Mouse (Mus musculus) midbrain, embryonic 12.5 days (tissue): ENCODE results near the gene M1ap. TPM values are rescaled to one million over a fixed set of nuclear protein-coding genes. Genes with fewer than 3 reads are reported as not detected.

ENCODE experiments used
- ATAC-seq: fragments of 200-750 bp; cut with Nextera tagmentation; 2 replicates; pipeline ENCODE4 v1.8.0; 2017; ENCODE audit warnings: low read depth, moderate TSS enrichment, moderate library complexity; ENCODE audit not compliant: low FRiP score
- H3K27ac ChIP-seq: fragments of 300-500 bp; sonication (generic); replicated peaks from 2 replicates; pipeline ENCODE4 v1.5.1; 2016; ENCODE audit warnings: mild to moderate bottlenecking
- H3K27me3 ChIP-seq: fragments of 300-500 bp; sonication (generic); 2 replicates; pipeline ENCODE4 v1.6.1; 2016; ENCODE audit warnings: mild to moderate bottlenecking
- H3K36me3 ChIP-seq: fragments of 300-500 bp; sonication (generic); 2 replicates; pipeline ENCODE4 v1.6.1; 2016
- H3K4me1 ChIP-seq: fragments of 300-500 bp; sonication (generic); 2 replicates; pipeline ENCODE4 v1.6.1; 2016
- H3K4me2 ChIP-seq: fragments of 300-500 bp; sonication (generic); replicated peaks from 2 replicates; pipeline ENCODE4 v1.6.1; 2016; ENCODE audit warnings: mild to moderate bottlenecking, moderate library complexity
- H3K4me3 ChIP-seq: fragments of 300-500 bp; sonication (generic); 2 replicates; pipeline ENCODE4 v1.5.1; 2016; ENCODE audit warnings: mild to moderate bottlenecking
- H3K9ac ChIP-seq: fragments of 300-500 bp; sonication (generic); replicated peaks from 2 replicates; pipeline ENCODE4 v1.6.1; 2016; ENCODE audit warnings: mild to moderate bottlenecking, moderate library complexity
- H3K9me3 ChIP-seq: fragments of 300-500 bp; sonication (generic); 2 replicates; pipeline ENCODE4 v1.6.1; 2016; ENCODE audit warnings: mild to moderate bottlenecking
- WGBS: fragments of 180-500 bp; shearing (Covaris S2); methylation state at CpG from one replicate; pipeline ENCODE4 v1.1.7; 2016; 5-methylcytosine and 5-hydroxymethylcytosine counted together
- polyA plus RNA-seq: library from polyadenylated mRNA; unstranded; fragments of >200 nt; fragmentation: Nextera tagmentation; extraction: Ambion mirVana; gene quantifications from 2 replicates; pipeline ENCODE4 v1.2.1, GENCODE M21; 2016

M1ap gene
- polyA plus RNA-seq, 1 experiment from 2014 or later = 0.09 TPM

GRCm38 (mm10) chr6:83044742-83045141 lies 98.0 kb downstream of the M1ap start:
- WGBS = 82% methylated on average over 9 of the region's 9 CpGs
- Histone ChIP-seq H3K4me3 (no peak overlapping the region), H3K27ac (no peak overlapping the region), H3K9ac (no peak overlapping the region), H3K4me2 (no peak overlapping the region), H3K4me1 (no peaks in the 10 kb centered on the region), H3K9me3 (no peaks in the 10 kb centered on the region), H3K27me3 (no peaks in the 10 kb centered on the region), H3K36me3 (no peaks in the 10 kb centered on the region)
- ATAC-seq = no peak

- no peak overlapping the region for H3K27ac ChIP-seq
- no peaks in the 10 kb centered on the region for H3K9me3 ChIP-seq
- H3K9ac ChIP-seq = no peak overlapping the region
- peaks cover 14% of the 10 kb centered on the region for H3K4me1 ChIP-seq
- no peaks in the 10 kb centered on the region for H3K27me3 ChIP-seq
- H3K4me3 ChIP-seq = no peak overlapping the region
- no peak overlapping the region for H3K4me2 ChIP-seq
- peaks cover 16% of the 10 kb centered on the region for H3K36me3 ChIP-seq
- 77% methylated on average over 10 of the region's 10 CpGs for WGBS
- ATAC-seq = no peak
Measured at GRCm38 (mm10) chr6:83049367-83049766, 102.7 kb downstream of the M1ap start.

- ATAC-seq = no peak
- WGBS = 3% methylated on average over 26 of the region's 26 CpGs
Measured at GRCm38 (mm10) chr6:83053136-83053960, 106.6 kb downstream of the M1ap start.

GRCm38 (mm10) chr6:83054074-83054851 lies 107.6 kb downstream of the M1ap start, which contains the start of gene Aup1:
Aup1 (plus strand) TSS chr6:83054521.
- ATAC-seq = peak; percentile 98
- H3K4me1 ChIP-seq = peaks cover 26% of the 10 kb centered on the region
- WGBS = 1% methylated on average over 64 of the region's 64 CpGs

More at GRCm38 (mm10) chr6:83053136-83053960, 106.6 kb downstream of the M1ap start:
- H3K4me3 ChIP-seq = peak overlapping the region; percentile 65
- no peaks in the 10 kb centered on the region for H3K9me3 ChIP-seq
- H3K9ac ChIP-seq = peak overlapping the region; percentile 77
- H3K36me3 ChIP-seq = peaks cover 34% of the 10 kb centered on the region
- H3K27ac ChIP-seq = peak overlapping the region; percentile 83
- no peaks in the 10 kb centered on the region for H3K27me3 ChIP-seq
- H3K4me1 ChIP-seq = peaks cover 26% of the 10 kb centered on the region
- peak overlapping the region; percentile 92 for H3K4me2 ChIP-seq

GRCm38 (mm10) chr6:83054871-83055431 lies 108.2 kb downstream of the M1ap start, which contains the start of gene Htra2:
Htra2 (minus strand) TSS chr6:83055273.
- Histone ChIP-seq H3K36me3 (peaks cover 34% of the 10 kb centered on the region), H3K27me3 (peaks cover 5% of the 10 kb centered on the region; the same call in 1 of the 2 replicates), H3K4me2 (peak within 1 kb of the TSS; percentile 92), H3K9ac (peak within 1 kb of the TSS; percentile 77), H3K4me1 (peaks cover 26% of the 10 kb centered on the region), H3K27ac (peak within 1 kb of the TSS; percentile 83), H3K4me3 (peak within 1 kb of the TSS; percentile 65), H3K9me3 (no peaks in the 10 kb centered on the region)
- under 1% methylated on average over 45 of the region's 50 CpGs for WGBS
- ATAC-seq = no peak; the same call in 1 of the 2 replicates

More at GRCm38 (mm10) chr6:83054074-83054851, 107.6 kb downstream of the M1ap start, which contains the start of gene Aup1:
- H3K27me3 ChIP-seq = peaks cover 1% of the 10 kb centered on the region; the same call in 1 of the 2 replicates
- peak within 1 kb of the TSS; percentile 83 for H3K27ac ChIP-seq
- H3K9ac ChIP-seq = peak within 1 kb of the TSS; percentile 77
- peak within 1 kb of the TSS; percentile 65 for H3K4me3 ChIP-seq
- H3K36me3 ChIP-seq = peaks cover 34% of the 10 kb centered on the region
- H3K9me3 ChIP-seq = no peaks in the 10 kb centered on the region
- peak within 1 kb of the TSS; percentile 92 for H3K4me2 ChIP-seq

- WGBS = 48% methylated on average over 3 of the region's 3 CpGs
- peaks cover 34% of the 10 kb centered on the region for H3K27me3 ChIP-seq
- no peak within 1 kb of the TSS for H3K4me2 ChIP-seq
- no peak for ATAC-seq
- 0 out of 2 replicates have a peak within 1 kb of the TSS, but pooled peaks have one; percentile 31 for H3K9ac ChIP-seq
- no peaks in the 10 kb centered on the region for H3K9me3 ChIP-seq
- H3K4me3 ChIP-seq = no peak within 1 kb of the TSS
- H3K4me1 ChIP-seq = peaks cover 20% of the 10 kb centered on the region
- no peak within 1 kb of the TSS for H3K27ac ChIP-seq
- H3K36me3 ChIP-seq = peaks cover 19% of the 10 kb centered on the region
Measured at GRCm38 (mm10) chr6:83057790-83058189, 111.1 kb downstream of the M1ap start, which contains the start of gene Dqx1. Dqx1 (plus strand) TSS chr6:83057844.

- H3K4me1 ChIP-seq = peaks cover 11% of the 10 kb centered on the region
- H3K4me2 ChIP-seq = no peak overlapping the region
- H3K4me3 ChIP-seq = no peak overlapping the region
- H3K9ac ChIP-seq = 0 out of 2 replicates have a peak overlapping the region, but pooled peaks have one; percentile 31
- H3K27ac ChIP-seq = no peak overlapping the region
- peaks cover 43% of the 10 kb centered on the region for H3K27me3 ChIP-seq
- no peak for ATAC-seq
- 64% methylated on average over 2 of the region's 2 CpGs for WGBS
- H3K36me3 ChIP-seq = peaks cover 19% of the 10 kb centered on the region
- no peaks in the 10 kb centered on the region for H3K9me3 ChIP-seq
Measured at GRCm38 (mm10) chr6:83058725-83059124, 112.0 kb downstream of the M1ap start.

- no peak overlapping the region for H3K4me3 ChIP-seq
- H3K4me1 ChIP-seq = peaks cover 16% of the 10 kb centered on the region
- peaks cover 100% of the 10 kb centered on the region for H3K27me3 ChIP-seq
- no peak overlapping the region for H3K27ac ChIP-seq
- H3K4me2 ChIP-seq = no peak overlapping the region
- ATAC-seq = no peak
- H3K9me3 ChIP-seq = no peaks in the 10 kb centered on the region
- H3K9ac ChIP-seq = no peak overlapping the region
- 36% methylated on average over 8 of the region's 8 CpGs for whole genome bisulfite sequencing
- no peaks in the 10 kb centered on the region for H3K36me3 ChIP-seq
Measured at GRCm38 (mm10) chr6:83065995-83066394, 119.3 kb downstream of the M1ap start.

- H3K4me2 ChIP-seq = no peak overlapping the region
- H3K9me3 ChIP-seq = no peaks in the 10 kb centered on the region
- H3K4me1 ChIP-seq = peaks cover 20% of the 10 kb centered on the region
- no peak overlapping the region for H3K4me3 ChIP-seq
- H3K9ac ChIP-seq = no peak overlapping the region
- WGBS = 19% methylated on average over 6 of the region's 6 CpGs
- peaks cover 100% of the 10 kb centered on the region for H3K27me3 ChIP-seq
- H3K27ac ChIP-seq = no peak overlapping the region
- H3K36me3 ChIP-seq = no peaks in the 10 kb centered on the region
- no peak for ATAC-seq
Measured at GRCm38 (mm10) chr6:83066441-83066840, 119.7 kb downstream of the M1ap start.

- Histone ChIP-seq H3K27ac (no peak overlapping the region), H3K4me3 (no peak overlapping the region), H3K9ac (no peak overlapping the region), H3K4me1 (peaks cover 23% of the 10 kb centered on the region), H3K9me3 (no peaks in the 10 kb centered on the region), H3K4me2 (no peak overlapping the region), H3K36me3 (no peaks in the 10 kb centered on the region), H3K27me3 (peaks cover 100% of the 10 kb centered on the region)
- WGBS = under 1% methylated on average over 8 of the region's 8 CpGs
- no peak for ATAC-seq
Measured at GRCm38 (mm10) chr6:83068221-83068620, 121.5 kb downstream of the M1ap start.

GRCm38 (mm10) chr6:83068706-83069487 lies 122.2 kb downstream of the M1ap start:
- H3K4me3 ChIP-seq = peak overlapping the region; percentile 22
- no peak for ATAC-seq
- H3K27ac ChIP-seq = no peak overlapping the region
- peaks cover 100% of the 10 kb centered on the region for H3K27me3 ChIP-seq
- H3K9ac ChIP-seq = no peak overlapping the region
- peaks cover 23% of the 10 kb centered on the region for H3K4me1 ChIP-seq
- H3K36me3 ChIP-seq = no peaks in the 10 kb centered on the region
- no peaks in the 10 kb centered on the region for H3K9me3 ChIP-seq
- peak overlapping the region; percentile 25 for H3K4me2 ChIP-seq
- WGBS = under 1% methylated on average over 80 of the region's 81 CpGs
